ENCODE assay signal across 8 mouse cellular contexts in the genomic region with DNA sequence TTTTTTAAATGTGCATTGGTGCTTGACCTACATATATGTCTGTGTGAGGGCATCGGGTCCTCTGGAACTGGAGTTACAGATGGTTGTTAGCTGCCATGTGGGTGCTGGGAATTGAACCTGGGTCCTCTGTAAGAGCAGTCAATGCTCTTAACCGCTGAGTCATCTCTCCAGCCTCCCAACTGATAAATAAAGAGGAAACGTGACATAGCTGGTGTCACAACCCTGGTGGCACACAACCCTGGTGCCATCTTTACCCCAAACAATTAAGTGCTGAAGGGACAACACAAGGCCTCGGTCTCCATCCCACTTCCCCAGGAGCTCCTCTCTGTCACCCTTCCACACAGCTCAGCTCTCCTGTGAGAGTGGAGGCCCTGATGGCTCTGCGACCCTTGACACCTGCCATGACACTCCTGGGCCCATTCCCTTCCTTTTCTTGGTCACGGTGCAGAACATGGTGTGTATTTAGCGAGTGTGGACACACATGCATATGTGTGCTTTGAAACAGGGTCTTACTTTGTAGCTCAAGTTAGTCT. TPM values are rescaled to one million over a fixed set of nuclear protein-coding genes. Genes with fewer than 3 reads are reported as not detected.
DNase-seq lines count a peak whose midpoint lies in the region; ATAC-seq lines count a peak whose summit lies in the region.
"Had no signal": no experiment of that assay in that cellular context is flagged by ENCODE, and none has a peak within 500 bp of the region (broad histone marks: within the 10 kb centered on the region; RNA-seq: fewer than 3 reads in every experiment).

No protein-coding gene starts in this region.

- no peaks in the 10 kb centered on the region for H3K36me3 ChIP-seq in liver, embryonic 11.5 days (ENCODE audit: control insufficient read depth, insufficient read depth, low read length)
- H3K36me3 ChIP-seq in liver, embryonic 12.5 days: no peaks in the 10 kb centered on the region
- peaks cover 53% of the 10 kb centered on the region for H3K36me3 ChIP-seq in forebrain, embryonic 10.5 days (replicated peaks)
- no peaks in the 10 kb centered on the region; the same call in 1 of the 2 replicates for H3K36me3 ChIP-seq in intestine, embryonic 15.5 days
- peaks cover 16% of the 10 kb centered on the region for H3K36me3 ChIP-seq in neural tube, embryonic 15.5 days

- H3K27ac ChIP-seq in liver, embryonic 11.5 days (ENCODE audit: low read depth, low read length): no peak overlapping the region
- H3K27ac ChIP-seq in liver, embryonic 12.5 days: no peak overlapping the region
- no peak overlapping the region for H3K27ac ChIP-seq in forebrain, embryonic 10.5 days
- H3K27ac ChIP-seq in intestine, embryonic 15.5 days: no peak overlapping the region
- no peak overlapping the region for H3K27ac ChIP-seq in neural tube, embryonic 15.5 days (replicated peaks)

- peaks cover 21% of the 10 kb centered on the region for H3K4me1 ChIP-seq in liver, embryonic 11.5 days (replicated peaks; ENCODE audit: control insufficient read depth, insufficient read depth, low read length)
- peaks cover 34% of the 10 kb centered on the region for H3K4me1 ChIP-seq in liver, embryonic 12.5 days
- peaks cover 51% of the 10 kb centered on the region for H3K4me1 ChIP-seq in forebrain, embryonic 10.5 days
- peaks cover 31% of the 10 kb centered on the region for H3K4me1 ChIP-seq in intestine, embryonic 15.5 days (replicated peaks)
- peaks cover 70% of the 10 kb centered on the region for H3K4me1 ChIP-seq in neural tube, embryonic 15.5 days

- WGBS in liver, embryonic 11.5 days: 86% methylated on average over 7 of the region's 7 CpGs
- WGBS in liver, embryonic 12.5 days (ENCODE audit: insufficient replicate concordance): 71% methylated on average over 7 of the region's 7 CpGs
- 92% methylated on average over 7 of the region's 7 CpGs for WGBS in forebrain, embryonic 10.5 days
- WGBS in intestine, embryonic 15.5 days: 91% methylated on average over 7 of the region's 7 CpGs
- WGBS in neural tube, embryonic 15.5 days: 86% methylated on average over 7 of the region's 7 CpGs

- no peaks in the 10 kb centered on the region for H3K9me3 ChIP-seq in liver, embryonic 11.5 days (ENCODE audit: control insufficient read depth, low read length)
- no peaks in the 10 kb centered on the region for H3K9me3 ChIP-seq in liver, embryonic 12.5 days (replicated peaks)
- no peaks in the 10 kb centered on the region for H3K9me3 ChIP-seq in forebrain, embryonic 10.5 days
- no peaks in the 10 kb centered on the region for H3K9me3 ChIP-seq in intestine, embryonic 15.5 days
- no peaks in the 10 kb centered on the region for H3K9me3 ChIP-seq in neural tube, embryonic 15.5 days (replicated peaks)

- H3K4me3 ChIP-seq in liver, embryonic 11.5 days (ENCODE audit: low read depth, low read length): peak overlapping the region; percentile 77; the same call in 1 of the 2 replicates
- H3K4me3 ChIP-seq in liver, embryonic 12.5 days: no peak overlapping the region
- H3K4me3 ChIP-seq in forebrain, embryonic 10.5 days: peak overlapping the region; percentile 93
- H3K4me3 ChIP-seq in intestine, embryonic 15.5 days (replicated peaks): peak overlapping the region; percentile 9; the same call in 1 of the 2 replicates
- H3K4me3 ChIP-seq in neural tube, embryonic 15.5 days (replicated peaks): peak overlapping the region; percentile 58

- no peak for ATAC-seq in liver, embryonic 11.5 days (replicated peaks; ENCODE audit: low FRiP score)
- no peak for ATAC-seq in liver, embryonic 12.5 days
- no peak for ATAC-seq in intestine, embryonic 15.5 days
- ATAC-seq in neural tube, embryonic 15.5 days (ENCODE audit: low FRiP score): no peak

- peaks cover 37% of the 10 kb centered on the region for H3K27me3 ChIP-seq in liver, embryonic 11.5 days (replicated peaks; ENCODE audit: control insufficient read depth, insufficient read depth, low read length)
- H3K27me3 ChIP-seq in liver, embryonic 12.5 days (replicated peaks): peaks cover 63% of the 10 kb centered on the region
- peaks cover 30% of the 10 kb centered on the region for H3K27me3 ChIP-seq in forebrain, embryonic 10.5 days (ENCODE audit: poor library complexity, severe bottlenecking)
- peaks cover 4% of the 10 kb centered on the region; the same call in 1 of the 2 replicates for H3K27me3 ChIP-seq in intestine, embryonic 15.5 days (replicated peaks)
- 0 out of 2 replicates have a peak, but pooled peaks cover 7% of the 10 kb centered on the region for H3K27me3 ChIP-seq in neural tube, embryonic 15.5 days (replicated peaks)

- DNase-seq in liver, embryonic 11.5 days (ENCODE audit: low spot score): no peak
- DNase-seq in forebrain, embryonic 10.5 days (ENCODE audit: extremely low spot score, low spot score): no peak
- DNase-seq in layer of hippocampus, postnatal 25 days (ENCODE audit: extremely low spot score in 1 of 2, low spot score in 1 of 2): no peak
- no peak for DNase-seq in layer of hippocampus, postnatal 10 days (ENCODE audit: low spot score in 2 of 2)
- DNase-seq: gastrocnemius, postnatal 36 days had no signal

- H3K4me2 ChIP-seq in liver, embryonic 11.5 days: peak overlapping the region; percentile 80; the same call in 1 of the 2 replicates
- H3K4me2 ChIP-seq in liver, embryonic 12.5 days: no peak overlapping the region
- peak overlapping the region; percentile 97 for H3K4me2 ChIP-seq in intestine, embryonic 15.5 days (replicated peaks)
- peak overlapping the region; percentile 94 for H3K4me2 ChIP-seq in neural tube, embryonic 15.5 days

- no peak overlapping the region for H3K9ac ChIP-seq in liver, embryonic 11.5 days (ENCODE audit: low read depth, low read length)
- H3K9ac ChIP-seq in liver, embryonic 12.5 days: no peak overlapping the region
- no peak overlapping the region for H3K9ac ChIP-seq in intestine, embryonic 15.5 days
- peak overlapping the region; percentile 86; the same call in 1 of the 2 replicates for H3K9ac ChIP-seq in neural tube, embryonic 15.5 days (replicated peaks)

RNA-seq across cellular contexts. Expression of gene Rab11fip3, which starts 2.8 kb away (rescaled TPM):
- 7.0 and 7.6 TPM in 2 replicates for polyA plus RNA-seq in liver, embryonic 11.5 days (2014; fragmentation: Nextera tagmentation; extraction: Ambion mirVana)
- 4.2 and 4.3 TPM in 2 replicates for polyA plus RNA-seq in liver, embryonic 12.5 days (2016; fragmentation: Nextera tagmentation; extraction: Ambion mirVana)
- polyA plus RNA-seq in forebrain, embryonic 10.5 days (2016; fragmentation: Nextera tagmentation; extraction: Ambion mirVana): 21.0 and 22.3 TPM in 2 replicates
- polyA plus RNA-seq in intestine, embryonic 15.5 days (2015; fragmentation: Nextera tagmentation; extraction: Ambion mirVana): 12.4 and 13.6 TPM in 2 replicates
- polyA plus RNA-seq in neural tube, embryonic 15.5 days (2015; fragmentation: Nextera tagmentation; extraction: Ambion mirVana): 21.6 and 27.0 TPM in 2 replicates
- total RNA-seq in layer of hippocampus, postnatal 25 days (2021): 100 to 1,000 TPM in 1 of 2 experiments, 10 to 100 TPM in 1; 97.3 to 104 TPM
- total RNA-seq in layer of hippocampus, postnatal 10 days (2021): 10 to 100 TPM; 69.6 to 79.3 TPM

RNA-seq across cellular contexts. Expression of gene Decr2, which starts 23.6 kb away (rescaled TPM):
- 18.2 and 20.1 TPM in 2 replicates for polyA plus RNA-seq in liver, embryonic 11.5 days (2014; fragmentation: Nextera tagmentation; extraction: Ambion mirVana)
- polyA plus RNA-seq in liver, embryonic 12.5 days (2016; fragmentation: Nextera tagmentation; extraction: Ambion mirVana): 12.0 and 13.2 TPM in 2 replicates
- polyA plus RNA-seq in forebrain, embryonic 10.5 days (2016; fragmentation: Nextera tagmentation; extraction: Ambion mirVana): 23.5 and 24.7 TPM in 2 replicates
- polyA plus RNA-seq in intestine, embryonic 15.5 days (2015; fragmentation: Nextera tagmentation; extraction: Ambion mirVana): 39.4 and 42.7 TPM in 2 replicates
- 42.8 and 42.9 TPM in 2 replicates for polyA plus RNA-seq in neural tube, embryonic 15.5 days (2015; fragmentation: Nextera tagmentation; extraction: Ambion mirVana)
- total RNA-seq in layer of hippocampus, postnatal 25 days (2021): 10 to 100 TPM; 27.2 to 28.2 TPM
- total RNA-seq in layer of hippocampus, postnatal 10 days (2021): 10 to 100 TPM; 24.8 to 25.7 TPM

RNA-seq across cellular contexts. Expression of gene Nme4, which starts 28.8 kb away (rescaled TPM):
- 111 and 120 TPM in 2 replicates for polyA plus RNA-seq in liver, embryonic 11.5 days (2014; fragmentation: Nextera tagmentation; extraction: Ambion mirVana)
- polyA plus RNA-seq in liver, embryonic 12.5 days (2016; fragmentation: Nextera tagmentation; extraction: Ambion mirVana): 65.9 and 68.3 TPM in 2 replicates
- 126 and 138 TPM in 2 replicates for polyA plus RNA-seq in forebrain, embryonic 10.5 days (2016; fragmentation: Nextera tagmentation; extraction: Ambion mirVana)
- 96.7 and 107 TPM in 2 replicates for polyA plus RNA-seq in intestine, embryonic 15.5 days (2015; fragmentation: Nextera tagmentation; extraction: Ambion mirVana)
- 20.3 and 37.4 TPM in 2 replicates for polyA plus RNA-seq in neural tube, embryonic 15.5 days (2015; fragmentation: Nextera tagmentation; extraction: Ambion mirVana)
- total RNA-seq in layer of hippocampus, postnatal 25 days (2021): 1 to 10 TPM; 4.1 TPM
- total RNA-seq in layer of hippocampus, postnatal 10 days (2021): 1 to 10 TPM; 4.6 to 5.7 TPM

RNA-seq across cellular contexts. Expression of gene Tmem8, which starts 46.5 kb away (rescaled TPM):
- 1.6 and 2.1 TPM in 2 replicates for polyA plus RNA-seq in liver, embryonic 11.5 days (2014; fragmentation: Nextera tagmentation; extraction: Ambion mirVana)
- polyA plus RNA-seq in liver, embryonic 12.5 days (2016; fragmentation: Nextera tagmentation; extraction: Ambion mirVana): 1.9 and 2.2 TPM in 2 replicates
- 1.7 and 1.8 TPM in 2 replicates for polyA plus RNA-seq in forebrain, embryonic 10.5 days (2016; fragmentation: Nextera tagmentation; extraction: Ambion mirVana)
- 8.7 and 10.9 TPM in 2 replicates for polyA plus RNA-seq in intestine, embryonic 15.5 days (2015; fragmentation: Nextera tagmentation; extraction: Ambion mirVana)
- polyA plus RNA-seq in neural tube, embryonic 15.5 days (2015; fragmentation: Nextera tagmentation; extraction: Ambion mirVana): 4.3 and 5.9 TPM in 2 replicates
- total RNA-seq in layer of hippocampus, postnatal 25 days (2021): 10 to 100 TPM; 11.4 to 13.1 TPM
- total RNA-seq in layer of hippocampus, postnatal 10 days (2021): 1 to 10 TPM; 7.6 to 7.8 TPM

RNA-seq across cellular contexts. Expression of gene Mrpl28, which starts 56.7 kb away (rescaled TPM):
- 253 TPM in 2 replicates for polyA plus RNA-seq in liver, embryonic 11.5 days (2014; fragmentation: Nextera tagmentation; extraction: Ambion mirVana)
- polyA plus RNA-seq in liver, embryonic 12.5 days (2016; fragmentation: Nextera tagmentation; extraction: Ambion mirVana): 162 and 174 TPM in 2 replicates
- 318 and 342 TPM in 2 replicates for polyA plus RNA-seq in forebrain, embryonic 10.5 days (2016; fragmentation: Nextera tagmentation; extraction: Ambion mirVana)
- polyA plus RNA-seq in intestine, embryonic 15.5 days (2015; fragmentation: Nextera tagmentation; extraction: Ambion mirVana): 218 and 240 TPM in 2 replicates
- 186 and 187 TPM in 2 replicates for polyA plus RNA-seq in neural tube, embryonic 15.5 days (2015; fragmentation: Nextera tagmentation; extraction: Ambion mirVana)
- 10 to 100 TPM; 63.4 to 68.9 TPM for total RNA-seq in layer of hippocampus, postnatal 25 days (2021)
- total RNA-seq in layer of hippocampus, postnatal 10 days (2021): 10 to 100 TPM; 72.2 to 81.8 TPM
